Mouse (Mus musculus) kidney, postnatal 36 days (tissue): Measurements from ENCODE around the gene Rsad2.
"Not testable (repeated sequence)": the region's sequence is repeated elsewhere in the genome, so short reads cannot be mapped to it uniquely, and the experiment has no call there.

Experiments used
- DNase-seq, 2 experiments: peaks; one replicate each; pipeline ENCODE4 v3.0.0; 2021 to 2022; ENCODE audit warnings: mixed read lengths in 2 of 2

Rsad2 gene

DNA sequence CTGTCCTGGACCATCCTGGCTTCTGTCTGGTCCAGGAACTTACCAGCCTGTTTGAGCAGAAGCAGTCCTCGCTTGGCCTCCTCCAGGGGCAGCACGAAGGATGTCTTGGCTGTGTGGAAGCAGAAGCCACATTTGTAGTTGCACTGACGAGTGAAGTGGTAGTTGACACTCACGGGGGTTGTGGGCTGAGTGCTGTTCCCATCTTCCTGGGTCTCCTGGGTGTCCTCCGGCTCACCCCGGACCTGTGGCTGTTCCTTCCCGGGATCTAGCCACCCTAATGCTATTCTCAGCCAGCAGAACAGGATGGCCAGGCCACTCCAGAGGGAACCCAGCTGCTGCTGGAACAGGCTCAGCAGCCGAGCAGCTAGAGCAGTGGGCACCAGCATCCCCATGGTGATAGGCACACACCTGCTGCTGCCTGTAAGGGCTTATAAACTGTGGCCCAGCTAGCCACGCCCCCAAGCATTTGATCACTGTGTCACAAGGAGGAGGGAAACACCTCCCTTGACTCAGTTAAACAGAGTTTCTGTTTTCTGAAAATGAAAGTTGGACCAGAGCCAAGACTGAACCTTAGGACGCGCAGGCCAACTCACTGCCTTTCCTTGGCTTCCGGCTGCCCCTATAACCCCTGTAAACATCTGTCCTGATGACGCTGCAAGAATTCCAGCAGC lies at the start of gene Rsad2:
Gene Rsad2 (minus strand): TSS at position 425 of the 671 bp plus-strand sequence.
- DNase-seq = peak; percentile 87 to 88

GRCm38 (mm10) chr12:26501042-26501441 lies 44.8 kb upstream of the Rsad2 start:
- DNase-seq = no peak

GRCm38 (mm10) chr12:26489942-26490341 lies 33.7 kb upstream of the Rsad2 start:
- DNase-seq = peak in 1 of 2 experiments; percentile 6

- peak in 1 of 2 experiments; percentile 37 for DNase-seq
These were observed 32.5 kb upstream of the Rsad2 start for GRCm38 (mm10) chr12:26488617-26489274.

DNA sequence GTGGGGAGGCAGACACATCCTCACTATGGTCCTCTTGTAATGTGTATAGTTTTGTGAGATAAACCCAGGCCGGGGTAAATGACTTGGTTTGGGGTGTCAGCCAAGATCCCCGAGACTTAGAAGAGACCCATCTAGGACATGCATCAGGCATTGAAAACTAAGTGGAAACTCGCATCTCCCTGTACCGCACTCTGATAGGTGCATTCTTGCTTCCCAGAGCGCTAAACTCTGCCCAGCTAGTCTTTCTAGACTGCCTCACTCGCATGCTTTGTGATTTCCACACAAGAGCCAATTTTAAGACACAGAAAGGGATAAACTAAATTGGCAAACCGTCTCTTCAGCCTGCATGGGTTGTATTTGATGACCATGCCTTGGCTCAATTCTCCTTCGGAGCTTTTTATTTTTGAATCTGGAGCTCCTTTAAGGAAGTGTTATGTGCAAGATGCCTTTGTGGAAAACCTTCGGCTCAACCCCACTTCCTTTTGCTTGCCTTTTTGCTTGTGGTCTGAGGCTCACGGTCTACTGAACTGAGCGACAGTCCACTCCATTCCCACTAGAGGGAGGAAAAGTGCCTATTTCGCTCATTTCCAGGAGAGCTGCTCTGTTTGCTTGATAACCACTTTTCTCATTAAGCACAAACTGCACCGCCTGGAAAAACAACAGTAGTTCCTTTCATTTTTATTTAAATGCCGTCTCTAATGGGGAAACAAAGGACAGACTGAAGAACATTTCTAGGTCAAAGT lies 31.8 kb upstream of the Rsad2 start:
- peak; percentile 56 to 59 for DNase-seq

DNA sequence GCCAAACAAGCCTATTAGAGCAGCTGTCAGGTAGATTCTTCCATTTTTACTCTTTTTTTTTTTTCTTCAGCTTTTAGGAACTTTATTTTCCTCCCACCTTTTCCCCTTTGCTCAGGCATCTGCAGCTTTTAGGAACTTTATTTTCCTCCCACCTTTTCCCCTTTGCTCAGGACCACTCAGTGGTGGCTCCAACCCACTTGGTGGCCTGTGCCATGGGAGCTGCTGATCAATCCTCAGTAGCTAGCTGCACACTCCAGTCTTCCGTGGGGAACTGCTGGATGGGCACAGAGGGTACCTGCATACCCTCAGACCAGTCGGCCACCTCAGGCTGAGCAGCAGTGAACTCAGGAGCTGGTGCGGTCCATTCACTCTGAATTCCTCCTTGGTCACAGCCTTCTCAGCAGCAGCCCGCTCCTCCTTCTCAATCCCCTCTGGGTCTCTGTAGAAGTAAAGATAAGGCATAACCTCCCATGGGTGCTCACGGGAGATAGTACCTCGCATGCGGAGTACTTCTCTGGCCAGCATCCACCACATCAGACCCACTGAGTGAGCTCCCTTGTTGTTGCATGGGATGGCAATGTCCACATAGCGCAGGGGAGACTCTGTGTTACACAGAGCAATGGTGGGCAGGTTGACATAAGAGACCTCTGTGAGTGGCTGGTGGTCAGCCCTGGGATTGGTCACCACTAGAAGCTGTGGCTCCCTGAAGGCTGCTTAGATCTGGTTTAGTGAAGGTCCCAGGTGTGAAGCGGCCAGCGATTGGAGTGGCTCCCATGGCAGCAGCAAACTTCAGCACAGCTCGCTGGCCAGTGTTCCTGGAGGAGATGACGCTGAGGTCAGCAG lies 29.7 kb upstream of the Rsad2 start:
- not testable (repeated sequence) for DNase-seq

- peak in 1 of 2 experiments; percentile 59 for DNase-seq
These were observed 22.1 kb upstream of the Rsad2 start for GRCm38 (mm10) chr12:26478196-26479004.

- no peak for DNase-seq
These were observed 20.9 kb upstream of the Rsad2 start for GRCm38 (mm10) chr12:26477198-26477597.

- DNase-seq = peak in 1 of 2 experiments; percentile 68
These were observed 17.5 kb upstream of the Rsad2 start for GRCm38 (mm10) chr12:26473746-26474145.

- DNase-seq = no peak
These were observed 16.7 kb upstream of the Rsad2 start for GRCm38 (mm10) chr12:26472770-26473481.

DNA sequence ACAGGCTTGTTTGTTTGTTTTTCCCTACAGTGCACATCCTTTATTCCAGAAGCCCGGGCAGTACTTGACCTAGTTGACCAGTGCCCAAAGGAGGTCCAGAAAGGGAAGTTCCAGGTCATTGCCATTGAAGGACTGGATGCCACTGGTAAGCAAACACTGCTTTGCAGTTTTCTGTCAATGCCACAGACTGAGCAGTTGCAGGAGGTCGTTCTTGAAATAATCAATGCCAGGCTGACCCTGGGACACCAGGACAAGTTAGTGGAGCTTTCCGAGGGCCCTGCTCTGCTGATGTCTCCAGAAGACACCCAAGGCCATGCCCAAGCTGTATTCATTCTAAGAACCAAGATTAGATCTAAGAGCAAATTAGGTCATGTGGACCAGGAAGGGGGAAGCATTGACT lies 15.1 kb upstream of the Rsad2 start:
- no peak for DNase-seq

DNA sequence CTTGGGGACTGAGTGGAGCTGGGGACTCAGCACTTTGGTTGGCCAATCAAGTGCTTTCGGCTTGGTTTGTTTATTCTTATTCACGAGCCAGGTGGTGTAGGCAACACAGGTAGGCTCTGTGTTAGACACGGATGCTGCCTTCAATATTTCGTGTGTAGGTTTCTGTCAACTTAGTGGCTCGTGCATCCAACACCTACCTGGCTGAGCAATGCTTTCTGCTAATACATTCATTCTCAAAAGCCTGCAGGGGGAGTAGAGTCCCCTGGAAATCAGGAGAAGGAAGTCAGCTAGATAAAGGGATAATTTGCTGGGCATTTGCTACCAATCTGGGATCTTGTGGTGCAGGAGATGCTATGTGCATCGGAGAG lies 13.8 kb upstream of the Rsad2 start:
- no peak for DNase-seq

DNA sequence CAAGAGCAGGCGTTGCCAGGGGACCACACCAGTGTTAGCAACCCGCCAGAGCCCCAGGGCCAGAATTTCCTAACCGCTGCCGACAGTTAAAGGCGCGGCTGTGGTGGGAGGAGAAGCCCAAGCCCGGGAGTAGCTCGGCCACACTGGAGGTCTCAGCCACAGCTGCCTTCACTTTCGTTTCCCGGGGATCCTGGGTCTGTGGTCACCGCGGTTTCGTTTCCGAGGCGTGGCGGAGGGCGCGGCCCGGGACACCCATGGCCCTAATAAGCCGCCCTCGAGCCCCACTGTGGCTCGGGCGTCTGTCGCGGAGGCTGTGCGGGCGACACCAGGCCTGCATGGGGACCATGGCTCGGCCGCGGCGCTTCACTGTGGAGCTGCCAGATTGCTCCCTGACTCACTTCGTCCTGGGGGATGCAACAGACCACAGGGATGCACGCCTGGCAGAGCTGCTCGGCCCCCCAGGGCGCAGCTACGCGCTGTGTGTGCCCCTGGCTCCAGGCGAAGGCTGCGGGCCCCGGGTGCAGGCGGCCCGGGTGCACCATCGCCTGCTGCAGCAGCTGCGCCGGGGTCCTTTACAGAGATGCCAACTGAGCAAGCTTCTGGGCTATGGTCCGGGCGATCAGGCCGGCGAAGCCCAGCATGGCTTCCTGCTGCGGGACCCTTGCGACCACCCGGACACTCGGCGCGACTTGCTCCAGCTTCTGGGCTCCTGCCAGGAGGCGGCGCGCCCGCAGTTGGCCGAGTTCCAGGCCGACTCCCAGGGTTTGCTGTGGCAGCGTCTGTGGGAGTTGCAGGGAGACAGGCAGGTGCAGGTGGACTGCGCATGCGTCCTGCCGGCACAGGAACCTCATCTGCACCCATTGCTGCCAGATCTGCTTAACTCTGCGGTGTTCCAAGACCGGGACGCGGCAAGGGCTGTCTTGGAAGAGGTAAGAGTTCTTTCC lies 13.1 kb upstream of the Rsad2 start, which contains the start of gene Cmpk2:
Gene Cmpk2 (plus strand): TSS at position 107 of the 944 bp plus-strand sequence.
- DNase-seq = peak; percentile 92 to 93

DNA sequence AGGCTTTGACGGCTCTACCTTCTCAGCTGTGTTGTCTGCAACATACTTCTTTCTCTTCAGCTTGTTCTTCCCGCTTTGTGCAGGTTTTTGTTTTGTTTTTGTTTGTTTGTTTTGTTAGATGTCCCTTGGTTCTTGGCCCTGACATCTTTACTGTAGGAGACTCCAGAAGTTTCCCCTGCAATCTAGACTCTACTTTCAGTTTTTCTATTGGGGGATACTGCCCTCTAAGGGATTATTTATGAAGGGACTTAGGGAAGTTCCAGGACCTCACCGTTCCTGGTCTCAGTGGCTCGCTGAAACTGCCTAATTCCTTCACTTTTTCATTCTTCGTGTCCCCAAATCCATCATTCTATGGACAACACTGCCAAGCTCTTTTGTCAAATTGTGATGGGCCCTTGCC lies 9.3 kb upstream of the Rsad2 start:
- no peak for DNase-seq

DNA sequence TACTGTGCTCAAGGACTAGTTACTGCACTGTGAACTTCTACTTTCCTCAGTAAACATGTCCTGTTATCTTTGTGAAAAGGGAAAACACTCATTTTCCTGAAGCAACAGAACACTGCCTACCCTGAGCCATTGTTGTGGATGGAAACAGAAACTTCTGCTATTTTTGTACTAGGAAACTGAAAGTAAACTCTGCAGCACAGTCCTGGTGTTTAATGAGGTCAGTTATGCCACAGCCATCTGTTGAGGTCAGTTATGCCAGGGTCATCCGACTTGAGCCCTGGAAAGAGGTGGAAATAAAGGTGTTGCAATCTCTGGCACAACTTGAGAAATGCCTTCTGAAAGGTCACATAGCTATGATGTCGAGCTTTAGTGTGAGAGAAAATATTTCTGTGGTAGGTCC lies 3.8 kb upstream of the Rsad2 start:
- DNase-seq = peak in 1 of 2 experiments; percentile 65

DNA sequence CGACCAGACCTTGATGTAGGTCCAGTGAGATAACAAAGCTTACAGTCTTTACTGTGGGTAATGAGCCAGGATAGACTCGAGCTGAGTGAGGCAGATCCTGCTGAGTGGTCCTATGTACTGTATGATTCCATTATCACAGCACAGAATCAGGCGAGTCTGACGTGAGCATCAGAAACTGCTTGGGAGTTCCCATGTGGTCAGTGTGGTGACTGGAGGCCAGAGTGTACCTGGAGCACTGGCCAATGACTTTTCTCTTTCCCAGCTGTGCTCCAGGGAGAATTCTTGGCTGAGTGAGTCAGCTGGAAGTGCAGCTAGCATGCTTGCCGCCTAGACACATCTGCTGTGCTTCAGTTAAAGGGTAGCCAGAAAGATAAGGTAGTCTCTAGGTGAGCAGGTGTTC lies 1.6 kb downstream of the Rsad2 start:
- peak in 1 of 2 experiments; percentile 32 for DNase-seq

DNA sequence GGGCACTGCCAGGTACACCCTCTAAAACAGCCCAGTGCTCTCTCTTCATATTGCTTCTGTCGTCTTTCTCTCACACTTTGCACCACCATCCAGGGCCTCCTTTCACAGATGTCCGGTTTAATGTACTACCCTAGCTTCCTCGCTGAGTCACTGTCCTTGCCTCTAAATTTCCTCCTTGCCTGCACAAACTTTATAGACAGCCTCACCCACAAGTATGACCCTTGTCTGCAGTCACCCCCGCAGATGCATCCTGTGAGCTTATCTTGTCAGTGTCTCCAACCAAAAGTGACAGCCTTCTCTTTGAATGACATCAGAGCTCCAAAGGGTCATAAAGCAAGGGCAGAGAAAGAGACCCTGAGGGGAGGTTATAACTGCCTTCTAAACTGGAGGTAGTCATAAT lies 3.3 kb downstream of the Rsad2 start:
- DNase-seq = no peak

- no peak for DNase-seq
These were observed 5.1 kb downstream of the Rsad2 start for GRCm38 (mm10) chr12:26451150-26451549.

GRCm38 (mm10) chr12:26449483-26449882 lies 6.8 kb downstream of the Rsad2 start:
- DNase-seq = no peak
